Mouse (Mus musculus) adipocyte (in vitro differentiated cells): ENCODE data around the gene Atp1b3.
A peak's percentile ranks its signal among the peaks of the same experiment; 100 is the strongest.
"Not testable (repeated sequence)": the region's sequence is repeated elsewhere in the genome, so short reads cannot be mapped to it uniquely, and the experiment has no call there.

Experiments
- DNase-seq: peaks from one replicate; pipeline ENCODE4 v3.0.0-alpha.2; 2016; ENCODE audit warnings: low spot score

Gene Atp1b3

DNA sequence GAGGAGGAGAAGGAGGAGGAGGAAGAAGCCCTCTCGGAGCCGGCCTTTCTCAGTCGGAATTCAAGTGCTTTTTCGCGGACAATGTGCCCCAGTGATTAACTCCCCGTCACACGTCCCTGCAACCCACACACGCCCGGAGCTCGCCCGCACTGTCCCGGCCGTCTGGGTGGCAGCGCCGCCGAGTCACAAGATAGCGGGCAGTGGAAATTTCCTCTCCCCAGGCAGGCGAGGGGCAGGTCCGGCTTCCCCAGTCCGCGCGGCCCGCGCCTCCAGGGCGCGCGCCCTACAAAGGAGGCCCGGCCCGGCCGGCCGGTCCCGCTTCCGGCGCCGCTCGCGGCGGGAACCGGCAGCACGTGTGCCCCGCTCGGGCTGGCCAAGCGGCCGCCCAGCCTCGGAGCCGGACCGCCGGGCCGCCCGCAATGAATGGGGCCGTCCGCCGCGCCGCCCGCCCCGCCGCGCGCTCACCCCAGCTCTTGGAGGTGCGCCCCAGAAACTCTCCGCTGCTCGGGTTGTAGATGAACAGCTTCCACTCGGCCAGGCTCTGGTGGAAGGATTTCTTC, 581 bp downstream of the Atp1b3 start:
- DNase-seq, result peak; percentile 53

DNA sequence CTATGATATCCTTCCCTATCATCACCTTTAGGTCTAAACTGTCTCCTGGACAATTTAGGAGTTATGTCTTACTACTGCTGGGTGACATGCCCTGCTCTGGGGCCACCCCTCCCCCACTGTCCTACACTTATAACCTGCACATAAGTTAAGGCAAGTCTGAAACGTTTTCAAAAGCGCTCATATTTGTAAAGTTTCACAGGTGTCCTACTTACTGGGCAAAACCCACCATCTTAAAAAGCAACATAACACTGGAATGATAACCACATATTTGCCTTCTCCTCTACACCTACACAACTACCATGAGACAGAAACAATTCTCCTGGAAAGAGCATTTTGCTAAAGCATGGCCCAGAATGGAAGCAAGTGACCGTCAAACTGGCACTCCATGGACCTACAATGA, 4.2 kb downstream of the Atp1b3 start:
- no peak for DNase-seq

DNA sequence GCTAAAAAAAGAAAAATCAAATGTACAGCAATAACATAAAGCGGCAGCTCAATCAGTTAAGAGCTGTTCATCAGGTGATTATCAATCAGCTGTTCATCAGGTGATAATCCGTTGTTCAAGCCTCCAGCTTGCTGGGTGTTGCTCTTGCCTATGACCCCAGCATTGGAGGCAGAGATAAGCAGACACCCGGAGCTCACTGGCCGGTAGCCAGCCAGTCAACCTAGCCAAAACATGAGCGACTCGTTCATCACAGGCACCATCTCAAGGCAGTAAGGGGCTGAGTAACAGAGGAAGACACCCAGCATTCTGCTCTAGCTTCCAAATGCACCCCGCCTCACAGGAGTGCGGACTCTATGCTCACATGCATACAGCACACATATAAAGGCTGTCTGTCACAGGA, 10.4 kb downstream of the Atp1b3 start:
- DNase-seq, result peak; percentile 57

DNA sequence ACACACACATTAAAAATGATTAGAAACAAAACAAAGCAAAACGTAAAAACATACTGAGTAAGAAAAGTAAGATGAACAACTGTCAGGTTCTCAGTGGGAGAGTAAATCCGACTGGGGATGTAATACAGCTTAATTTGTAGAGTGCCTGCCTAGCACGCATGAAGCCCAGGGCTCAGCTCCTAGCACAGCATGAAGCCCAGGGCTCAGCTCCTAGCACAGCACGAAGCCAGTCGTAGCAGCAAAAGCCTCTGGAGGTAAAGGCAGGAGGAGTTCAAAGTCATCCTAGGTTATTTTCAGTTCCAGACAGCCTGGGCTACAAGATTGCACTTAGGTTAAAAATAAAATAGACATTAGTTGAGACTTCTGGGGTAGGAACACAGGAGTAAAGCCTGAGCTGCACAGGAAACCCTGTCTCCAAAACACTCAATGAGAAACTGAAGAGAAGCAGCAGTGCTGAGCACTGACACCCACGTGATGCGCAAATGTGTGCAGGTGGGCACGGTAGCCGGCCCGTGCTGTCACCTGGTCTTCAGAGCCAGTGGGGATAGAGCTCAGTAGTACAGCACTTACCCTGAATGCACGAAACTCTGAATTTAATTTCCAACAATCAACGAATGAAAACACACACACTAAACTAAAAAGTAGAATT, 11.0 kb downstream of the Atp1b3 start:
- DNase-seq, result no peak

DNA sequence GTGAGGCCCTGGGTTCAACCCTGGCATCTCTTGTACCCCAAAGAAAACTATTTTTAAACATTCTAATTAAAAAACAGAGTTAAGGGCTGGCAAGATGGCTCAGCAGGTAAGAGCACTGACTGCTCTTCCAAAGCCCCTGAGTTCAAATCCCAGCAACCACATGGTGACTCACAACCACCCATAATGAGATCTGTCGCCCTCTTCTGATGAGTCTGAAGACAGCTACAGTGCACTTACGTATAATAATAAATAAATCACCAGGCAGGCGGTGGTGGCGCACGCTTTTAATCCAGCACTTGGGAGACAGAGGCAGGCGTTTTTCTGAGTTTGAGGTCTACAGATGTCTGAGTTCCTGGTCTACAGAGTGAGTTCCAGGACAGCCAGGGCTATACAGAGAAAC, 12.5 kb downstream of the Atp1b3 start:
- DNase-seq, result not testable (repeated sequence)

DNA sequence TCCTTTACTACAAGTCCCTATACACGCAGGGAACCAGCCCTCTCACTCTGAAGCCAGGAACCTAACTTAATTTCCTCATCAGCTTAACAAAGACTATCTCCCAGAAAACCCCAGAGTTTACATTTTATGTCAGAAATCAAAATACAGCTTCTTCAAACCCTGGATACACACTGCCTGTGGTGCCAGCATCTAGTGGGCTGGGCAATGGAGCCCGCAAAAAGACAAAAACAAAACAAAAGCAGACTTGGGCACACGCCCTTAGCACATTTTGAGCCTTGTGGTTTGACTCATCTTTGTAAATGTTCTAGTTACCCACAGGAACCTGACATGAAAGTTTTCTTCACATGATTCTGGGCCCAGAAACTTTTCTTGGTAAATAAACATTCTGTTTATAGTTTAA, 13.8 kb downstream of the Atp1b3 start:
- DNase-seq, result no peak

DNA sequence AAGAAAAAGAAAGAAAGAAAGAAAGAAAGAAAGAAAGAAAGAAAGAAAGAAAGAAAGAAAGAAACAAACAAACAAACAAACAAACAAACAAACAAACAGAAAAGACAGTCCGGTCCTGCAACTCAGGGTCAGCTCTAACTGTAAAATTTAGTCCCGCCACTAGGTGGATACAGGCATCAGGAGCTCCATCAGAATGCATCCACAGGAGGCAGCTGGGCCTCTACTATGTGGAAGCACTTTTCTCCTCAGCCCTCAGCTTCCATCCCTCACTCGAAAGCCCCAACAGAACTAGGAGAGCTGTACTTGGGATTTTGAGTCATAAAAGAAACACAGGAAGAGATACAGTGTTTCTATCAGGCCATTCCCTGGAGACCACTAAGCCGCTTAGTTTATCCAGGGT, 14.2 kb downstream of the Atp1b3 start:
- DNase-seq, result peak; percentile 72

DNA sequence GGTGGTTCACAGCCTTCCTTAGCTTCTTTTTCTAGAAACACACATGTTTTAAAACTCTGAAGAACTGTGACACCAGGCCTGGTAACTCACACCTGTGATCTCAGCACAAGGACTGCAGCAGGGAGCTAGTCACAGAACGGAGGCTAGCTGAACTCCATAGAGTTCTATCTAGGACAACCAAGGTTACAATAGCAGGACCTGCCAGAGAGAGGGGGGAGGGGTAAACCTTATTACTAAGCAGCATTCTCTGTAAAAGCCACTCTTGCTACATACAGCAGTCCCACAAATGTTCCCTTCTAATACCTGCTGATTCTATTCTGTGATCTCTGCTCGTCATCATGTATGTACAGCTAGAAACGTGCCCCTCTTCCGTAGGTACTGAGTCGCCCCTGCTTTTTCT, 15.4 kb downstream of the Atp1b3 start:
- no peak for DNase-seq

DNA sequence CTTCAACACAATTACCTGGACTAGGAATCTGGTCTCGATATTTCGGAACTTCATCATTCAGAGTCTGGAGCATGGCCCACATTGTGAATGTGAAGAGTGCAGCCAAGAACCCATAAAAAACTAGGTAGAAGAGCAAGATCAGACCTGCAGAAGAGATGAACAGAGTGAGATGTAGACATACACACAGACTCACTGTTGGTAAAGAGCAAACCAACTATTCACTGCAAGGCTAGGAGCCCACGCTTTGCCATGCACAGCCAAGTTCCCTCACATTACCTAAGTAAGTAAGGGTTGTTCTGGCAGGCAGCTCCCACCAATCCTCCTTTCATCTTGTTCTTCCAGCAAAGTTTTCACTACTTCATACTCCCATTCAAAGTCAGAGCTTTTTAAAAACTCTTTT, 18.5 kb downstream of the Atp1b3 start:
- no peak for DNase-seq

DNA sequence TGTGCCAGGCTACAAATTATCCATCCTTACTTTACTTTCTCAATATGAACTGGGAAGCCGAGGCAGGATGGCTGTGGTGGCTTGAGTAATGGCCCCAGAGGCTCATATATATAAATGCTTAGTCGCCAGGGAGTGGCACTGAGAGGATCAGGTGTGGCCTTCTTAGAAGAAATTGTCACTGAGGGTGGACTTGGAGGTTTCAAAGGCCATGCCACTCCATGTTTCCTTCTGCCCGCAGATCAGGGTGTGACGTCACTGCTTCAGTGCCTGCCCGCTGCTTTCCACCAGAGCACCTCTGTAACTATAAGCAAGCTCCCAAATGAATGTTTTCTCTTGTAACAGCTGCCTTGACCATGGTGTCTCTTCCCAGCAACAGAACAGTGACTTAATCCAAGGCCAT, 33.1 kb downstream of the Atp1b3 start:
- no peak for DNase-seq

DNA sequence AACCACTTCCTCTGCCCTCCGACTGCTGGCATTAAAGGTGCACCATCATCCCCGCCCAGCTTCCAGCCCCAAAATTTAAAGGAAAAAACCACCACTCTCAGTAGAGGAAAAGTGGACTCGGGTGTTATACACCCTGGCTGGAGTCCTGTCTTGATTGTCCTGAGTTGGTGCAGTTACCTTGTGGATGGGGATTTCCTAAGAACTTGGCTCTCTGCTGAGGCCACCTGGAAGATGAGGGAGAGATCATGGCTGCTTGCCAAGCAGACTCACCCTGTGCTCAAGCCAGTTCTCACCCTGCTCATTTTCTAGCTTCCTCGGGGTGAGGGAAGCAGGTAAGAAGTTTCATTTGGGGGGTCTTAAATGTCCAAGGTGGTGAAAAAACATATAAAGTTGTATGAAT, 36.0 kb downstream of the Atp1b3 start:
- no peak for DNase-seq

DNA sequence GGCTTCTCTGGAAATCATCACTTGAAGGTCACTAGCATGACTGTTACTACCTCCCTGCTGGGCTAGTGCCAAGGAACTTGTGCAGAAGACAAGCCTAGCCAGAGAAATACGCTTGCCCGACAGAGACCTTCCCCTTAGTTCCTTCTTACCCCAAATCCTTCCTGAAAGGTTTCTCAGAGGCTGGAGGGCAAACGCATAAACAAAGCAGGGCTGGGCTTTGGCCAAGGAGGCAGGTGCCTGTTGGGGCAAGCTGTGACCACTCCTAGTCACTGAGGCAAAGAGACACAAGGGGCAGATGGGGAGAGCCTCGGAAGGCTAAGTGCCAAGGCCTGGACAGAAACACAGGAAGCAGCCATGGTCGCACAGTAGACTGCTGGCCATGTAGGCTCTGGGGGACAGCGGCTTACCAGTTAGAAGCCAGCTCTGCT, 37.7 kb downstream of the Atp1b3 start:
- peak; percentile 77 for DNase-seq

DNA sequence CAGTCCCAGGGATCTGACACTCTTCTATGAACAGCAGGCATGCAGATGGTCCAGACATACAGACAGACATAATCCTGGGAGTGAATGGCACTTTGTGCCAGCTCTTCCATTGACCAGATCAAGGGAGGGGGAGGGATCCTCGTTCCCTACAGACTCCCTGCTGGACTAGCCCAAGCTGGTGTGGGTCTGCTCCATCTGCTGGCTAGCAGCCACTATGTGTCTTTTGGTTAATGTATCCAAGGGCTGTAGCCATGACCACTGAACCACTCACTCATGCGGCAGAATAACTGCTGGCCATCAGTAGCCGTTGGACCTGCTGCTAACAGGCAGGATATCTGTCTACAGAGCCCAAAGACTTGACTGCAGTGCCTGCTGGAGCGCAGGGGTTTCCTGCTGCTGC, 39.7 kb downstream of the Atp1b3 start:
- DNase-seq, result no peak

DNA sequence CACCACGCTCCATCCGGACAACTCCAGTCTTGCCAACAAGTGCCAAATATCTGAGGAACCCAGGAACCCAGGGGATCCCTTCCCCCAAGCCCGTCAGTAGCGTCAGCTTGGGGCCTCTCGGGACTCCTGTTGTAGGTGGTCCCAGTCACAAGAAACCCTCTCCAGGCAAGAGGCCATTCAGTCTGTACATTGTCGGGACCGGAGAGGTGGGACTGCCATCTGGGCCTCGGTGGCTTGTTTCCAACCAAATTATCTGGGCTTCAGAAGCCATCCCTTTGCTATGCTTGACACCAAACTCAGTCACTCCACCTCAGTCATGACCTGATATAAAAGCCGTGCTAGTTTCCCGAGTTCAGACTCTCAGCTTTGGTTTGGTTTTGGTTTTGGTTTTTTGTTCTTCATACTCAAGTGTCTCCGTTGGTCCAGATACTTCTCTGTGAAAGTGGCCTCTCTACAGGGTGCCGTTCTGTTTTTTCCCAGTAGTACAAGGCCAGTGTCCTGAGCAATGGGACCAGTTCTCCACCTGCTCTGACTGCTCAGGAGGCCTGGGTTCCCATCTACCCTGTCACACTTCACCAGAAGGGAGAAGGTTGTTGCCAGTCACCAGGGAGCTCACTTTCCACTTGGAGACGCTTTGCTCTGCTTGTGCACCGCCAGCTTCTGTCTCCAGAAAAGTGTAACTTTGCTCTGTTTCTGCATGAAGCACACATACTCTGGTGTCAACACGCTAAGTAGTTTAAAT, 41.7 kb downstream of the Atp1b3 start:
- DNase-seq, result no peak

DNA sequence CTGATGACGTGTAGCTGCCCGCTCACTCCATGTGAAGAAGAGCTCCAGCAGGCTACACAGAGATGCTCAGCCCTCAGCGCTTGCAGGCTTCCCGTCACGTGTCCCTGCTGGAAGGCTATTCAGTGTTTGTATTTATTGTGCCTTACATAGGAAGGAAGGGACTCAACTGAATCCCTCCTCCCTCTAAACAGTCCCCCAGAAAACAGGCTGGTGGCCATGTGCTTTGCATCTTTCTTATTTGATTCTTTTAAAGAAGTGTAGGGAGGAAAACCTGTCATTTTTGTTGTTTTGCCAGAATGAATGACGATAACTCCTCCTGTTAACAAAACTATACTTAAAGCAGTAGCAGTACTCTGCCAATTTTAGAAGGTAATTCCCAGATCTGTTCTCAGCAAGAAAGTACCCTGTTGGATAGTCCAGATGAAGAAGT, 43.7 kb downstream of the Atp1b3 start:
- DNase-seq, result no peak

DNA sequence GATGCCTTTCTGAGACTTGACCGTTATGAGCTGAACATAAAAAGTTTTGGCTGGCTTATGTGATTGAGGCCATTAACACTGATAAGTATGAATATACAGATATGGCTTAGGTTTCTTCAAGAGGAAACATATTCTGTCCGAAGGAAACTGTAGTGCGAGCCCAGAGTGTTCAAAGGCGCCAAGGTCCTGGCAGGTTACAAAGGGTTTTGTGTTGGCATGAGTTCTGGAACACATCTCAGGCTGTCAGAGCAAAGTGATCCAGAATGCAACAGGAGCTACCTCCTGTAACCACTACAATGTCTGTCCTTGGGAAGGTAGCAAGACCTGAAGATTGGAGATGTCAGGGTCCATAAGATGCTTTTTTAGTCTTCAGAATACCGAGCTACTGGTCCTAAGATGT, 44.9 kb downstream of the Atp1b3 start:
- DNase-seq, result no peak

DNA sequence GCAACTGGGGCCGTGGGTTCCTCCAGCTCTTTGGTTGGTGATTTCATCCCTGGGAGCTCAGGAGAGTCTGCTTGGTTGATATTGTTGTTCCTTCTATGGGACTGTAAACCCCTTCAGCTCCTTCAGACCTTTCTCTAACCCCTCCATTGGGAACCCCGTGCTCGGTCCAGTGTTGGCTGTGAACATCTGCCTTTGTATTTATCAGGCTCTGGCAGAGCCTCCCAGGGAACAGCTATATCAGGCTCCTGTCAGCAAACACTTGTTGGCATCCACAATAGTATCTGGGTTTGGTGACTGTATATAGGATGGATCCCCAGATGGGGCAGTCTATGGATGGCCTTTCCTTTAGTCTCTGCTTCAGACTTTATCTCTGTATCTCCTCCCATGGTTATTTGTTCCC, 52.2 kb downstream of the Atp1b3 start:
- DNase-seq, result no peak

DNA sequence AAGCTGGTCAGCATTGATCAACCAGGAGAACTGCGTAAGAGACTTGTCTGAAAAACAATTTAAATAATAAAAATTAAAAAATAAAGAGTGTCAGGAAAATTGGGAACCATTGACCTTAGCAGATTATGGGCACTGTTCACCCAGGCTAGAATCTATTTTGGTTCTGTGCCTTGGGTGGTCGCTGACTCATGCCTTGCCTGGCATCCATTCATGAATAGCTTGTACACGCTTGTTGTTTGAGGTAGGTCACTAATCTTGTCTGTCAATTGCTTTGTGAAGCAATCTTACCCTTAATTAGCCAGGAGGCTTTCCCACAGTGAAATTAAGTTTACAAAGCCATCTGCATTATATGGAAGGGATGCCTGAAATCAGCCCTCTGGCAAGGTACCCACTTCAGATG, 55.4 kb downstream of the Atp1b3 start:
- DNase-seq, result no peak

DNA sequence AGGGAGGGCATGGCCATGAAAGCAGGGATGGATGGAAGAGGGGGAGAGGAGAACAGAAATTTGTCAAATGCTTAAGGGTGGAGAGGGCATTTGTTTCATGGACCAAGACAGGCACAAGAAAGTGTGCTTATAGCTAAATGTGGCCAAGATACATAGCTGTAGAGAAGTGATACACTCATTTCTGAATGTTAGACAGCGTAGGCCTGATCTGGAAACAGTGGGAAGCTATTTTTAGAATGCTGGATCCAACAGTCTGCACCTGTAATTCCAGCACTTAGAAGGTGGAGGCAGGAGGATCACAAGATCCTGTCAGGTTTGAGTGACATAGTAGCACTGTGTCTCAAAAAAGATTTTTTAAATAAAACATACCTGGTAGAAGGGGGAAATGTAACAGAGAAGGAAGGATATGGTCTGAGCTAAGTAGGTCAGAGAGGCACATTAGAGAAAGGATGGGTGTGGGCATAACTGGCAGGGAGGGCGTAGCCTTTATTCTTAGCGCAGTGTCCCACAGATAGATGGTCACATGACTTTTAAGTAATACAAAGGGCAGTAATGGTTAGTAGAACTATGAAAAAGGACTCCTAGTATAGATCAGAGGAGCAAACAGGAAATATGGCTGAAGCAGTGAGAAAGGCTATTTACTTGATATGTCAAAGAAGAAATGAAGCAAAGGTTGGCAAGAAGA, 64.8 kb downstream of the Atp1b3 start:
- DNase-seq, result no peak

DNA sequence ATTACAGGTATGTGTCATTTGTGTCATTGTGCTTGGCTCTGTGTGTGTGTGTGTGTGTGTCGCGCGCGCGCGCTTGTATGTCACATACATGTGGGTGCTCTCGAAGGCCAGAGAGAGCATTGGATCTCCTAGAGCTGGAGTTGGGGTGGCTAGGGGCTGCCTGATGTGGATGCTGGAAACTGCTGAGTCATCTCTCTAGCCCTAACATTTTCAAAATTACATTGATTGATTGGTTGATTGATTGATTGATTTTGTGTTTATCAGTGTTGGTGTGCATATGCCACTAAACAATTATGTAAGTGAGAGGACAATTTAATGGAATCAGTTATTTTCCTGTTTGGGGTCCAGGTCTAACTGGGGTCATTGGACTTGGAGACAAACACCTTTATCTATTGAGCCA, 72.1 kb downstream of the Atp1b3 start:
- no peak for DNase-seq

DNA sequence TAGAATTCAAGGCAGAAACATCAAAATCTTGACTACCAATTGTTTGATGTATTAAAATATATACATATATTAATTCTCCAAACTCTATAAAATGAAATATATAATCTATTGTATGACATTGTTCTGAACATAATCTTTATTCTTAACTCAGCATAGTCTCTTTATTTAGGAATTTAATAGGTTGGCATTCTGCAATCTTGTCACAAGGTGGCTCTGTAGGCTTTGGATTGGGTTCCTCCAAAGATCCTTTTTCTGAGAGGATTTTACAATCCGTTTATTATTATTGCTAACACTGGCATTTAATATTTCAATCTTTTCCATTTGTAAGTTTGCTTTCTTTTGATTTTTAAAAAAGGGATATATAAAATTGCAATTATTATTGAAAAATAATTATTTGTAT, 79.3 kb downstream of the Atp1b3 start:
- peak; percentile 55 for DNase-seq
